Mouse (Mus musculus) 3134 (cell line): ENCODE measurements around the gene Mrgprd.

Experiments
- DNase-seq: peaks from one replicate; pipeline ENCODE4 v3.0.0-alpha.2; 2011; ENCODE audit warnings: low spot score; ENCODE audit not compliant: insufficient read length; ENCODE audit errors: extremely low read depth

The Mrgprd gene

GRCm38 (mm10) chr7:145340248-145340904 lies 25.7 kb downstream of the Mrgprd start:
- no peak for DNase-seq
